Mouse (Mus musculus): ENCODE results near the gene Cnn2.

Gene Cnn2

GRCm38 (mm10) chr10:79989870-79990269, 1.5 kb downstream of the Cnn2 start:
- DNase-seq (ENCODE audit: low spot score): no peak

DNA sequence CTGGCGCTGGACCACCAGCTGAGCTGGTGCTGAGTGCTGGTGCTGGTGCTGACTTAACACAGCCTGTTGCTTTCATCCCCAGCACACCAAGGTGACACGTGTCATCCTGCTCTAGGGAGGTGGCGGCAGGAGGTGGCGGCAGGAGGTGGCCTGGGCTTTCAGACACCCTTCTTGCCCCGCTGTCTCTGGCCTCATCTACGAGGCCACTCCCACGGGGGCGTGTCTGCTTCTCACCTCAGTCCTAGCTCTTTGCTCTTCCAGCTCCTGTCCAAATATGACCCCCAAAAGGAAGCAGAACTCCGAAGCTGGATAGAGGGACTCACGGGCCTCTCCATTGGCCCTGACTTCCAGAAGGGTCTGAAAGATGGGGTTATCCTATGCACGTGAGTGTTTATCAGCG, 2.7 kb downstream of the Cnn2 start:
- DNase-seq (ENCODE audit: low spot score): no peak

GRCm38 (mm10) chr10:79991548-79991947, 3.2 kb downstream of the Cnn2 start:
- no peak for DNase-seq (ENCODE audit: low spot score)

DNA sequence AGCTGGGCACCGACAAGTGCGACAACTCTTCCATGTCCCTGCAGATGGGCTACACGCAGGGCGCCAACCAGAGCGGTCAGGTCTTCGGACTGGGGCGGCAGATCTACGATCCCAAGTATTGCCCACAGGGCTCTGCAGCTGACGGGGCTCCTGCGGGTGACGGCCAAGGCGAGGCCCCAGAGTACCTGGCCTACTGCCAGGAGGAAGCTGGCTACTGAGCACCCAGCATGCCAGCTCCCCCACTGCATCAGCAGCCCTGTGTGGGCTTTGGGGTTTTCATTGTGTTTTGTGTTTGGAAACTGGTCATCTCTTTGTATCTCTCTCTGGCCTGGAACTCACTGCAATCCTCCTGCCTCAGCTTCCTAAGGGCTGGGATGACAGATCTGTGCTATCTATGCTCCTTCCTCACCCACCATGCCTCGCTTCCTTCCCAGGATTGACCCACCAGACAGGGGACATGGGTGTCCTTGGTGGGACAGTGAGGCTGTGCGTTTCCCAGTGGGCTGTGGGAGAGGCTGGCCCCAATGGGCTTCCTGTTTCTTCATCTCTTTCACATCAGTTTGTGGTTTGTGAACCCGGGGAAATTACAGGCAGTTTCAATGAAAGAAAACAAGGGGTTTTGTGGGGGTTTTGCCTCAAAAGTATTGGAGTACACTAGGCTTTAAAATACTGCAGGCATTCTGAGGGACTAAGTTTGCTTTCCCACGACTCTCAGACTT, 6.2 kb downstream of the Cnn2 start:
- peak; percentile 65 for DNase-seq (ENCODE audit: low spot score)

- DNase-seq (ENCODE audit: low spot score): no peak
Observed at GRCm38 (mm10) chr10:79995636-79996035, 7.3 kb downstream of the Cnn2 start.

DNA sequence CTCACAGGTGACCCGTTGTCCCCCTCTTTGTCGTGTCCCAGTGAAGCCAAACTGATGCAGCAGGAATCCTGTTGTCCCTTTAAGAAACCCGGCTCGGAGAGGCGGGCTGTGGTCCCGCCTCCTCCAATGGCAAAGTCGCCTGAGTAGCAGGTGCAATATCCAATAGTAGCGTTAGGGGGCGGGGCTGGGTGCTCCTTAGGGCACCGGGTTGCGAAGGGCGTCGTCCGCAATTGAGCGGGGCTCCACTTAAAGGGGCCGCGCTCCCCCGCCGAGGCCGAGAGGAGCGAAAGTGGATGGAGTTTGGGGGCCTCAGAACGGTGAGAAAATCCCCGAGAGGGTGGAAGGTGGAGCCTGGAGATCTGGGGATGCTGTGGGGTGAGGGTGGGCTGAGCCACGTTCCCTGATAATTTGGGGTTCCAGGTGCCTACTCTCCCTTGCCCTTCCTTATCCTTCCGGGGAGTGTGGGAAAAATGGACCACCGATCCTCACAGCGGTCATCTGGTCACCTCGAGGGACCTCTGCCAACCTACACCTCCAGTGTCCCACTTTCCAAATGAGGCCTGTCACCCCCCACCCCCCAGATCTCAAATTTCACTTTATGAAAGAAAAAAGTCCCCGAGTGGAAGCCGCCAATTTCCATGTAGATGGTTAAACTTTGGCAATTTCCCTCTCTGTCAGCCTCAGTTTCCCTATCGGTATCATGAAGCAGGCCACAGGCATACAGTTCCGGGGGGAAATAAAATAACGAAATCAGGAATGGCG, 8.1 kb downstream of the Cnn2 start, which contains the start of gene Abca7:
Abca7 (plus strand) TSS at position 223 of the 762 bp plus-strand sequence.
- peak; percentile 98 for DNase-seq (ENCODE audit: low spot score)

- DNase-seq (ENCODE audit: low spot score): peak; percentile 93
Observed at GRCm38 (mm10) chr10:79997034-79997760, 8.8 kb downstream of the Cnn2 start.

DNA sequence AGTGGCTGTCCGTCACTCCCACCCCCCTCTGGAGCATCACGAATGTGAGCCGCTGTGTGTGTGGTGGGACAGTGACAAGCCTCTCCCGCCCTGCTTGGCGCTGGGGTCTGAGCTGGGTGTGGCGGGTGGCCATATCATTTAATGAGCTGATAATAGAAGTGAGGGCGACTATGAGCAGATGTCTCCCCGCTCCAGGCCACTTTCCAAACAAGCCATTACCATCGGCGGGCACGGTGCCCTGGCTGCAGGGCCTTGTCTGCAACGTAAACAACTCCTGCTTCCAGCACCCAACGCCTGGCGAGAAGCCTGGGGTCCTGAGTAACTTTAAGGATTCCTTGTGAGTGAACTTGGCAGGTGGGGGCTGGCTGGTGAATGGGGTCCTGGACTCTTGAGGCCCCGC, 9.4 kb downstream of the Cnn2 start:
- DNase-seq (ENCODE audit: low spot score): peak; percentile 86

DNA sequence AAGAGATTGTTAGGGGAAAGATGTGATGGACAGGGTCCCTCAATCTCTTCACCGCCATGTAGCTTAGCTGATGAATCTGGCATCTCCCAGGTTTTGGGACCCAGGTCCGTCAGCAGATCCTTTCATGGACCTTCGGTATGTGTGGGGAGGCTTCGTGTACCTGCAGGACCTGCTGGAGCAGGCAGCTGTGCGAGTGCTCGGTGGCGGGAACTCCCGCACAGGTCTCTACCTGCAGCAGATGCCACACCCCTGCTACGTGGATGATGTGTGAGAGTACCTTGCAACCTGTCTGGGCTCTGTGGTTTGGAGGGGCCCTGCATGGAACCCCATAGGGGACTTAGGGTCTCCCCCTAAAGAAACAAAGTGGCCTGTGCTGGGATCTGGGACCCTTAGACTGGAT, 13.6 kb downstream of the Cnn2 start:
- DNase-seq (ENCODE audit: low spot score): no peak

DNA sequence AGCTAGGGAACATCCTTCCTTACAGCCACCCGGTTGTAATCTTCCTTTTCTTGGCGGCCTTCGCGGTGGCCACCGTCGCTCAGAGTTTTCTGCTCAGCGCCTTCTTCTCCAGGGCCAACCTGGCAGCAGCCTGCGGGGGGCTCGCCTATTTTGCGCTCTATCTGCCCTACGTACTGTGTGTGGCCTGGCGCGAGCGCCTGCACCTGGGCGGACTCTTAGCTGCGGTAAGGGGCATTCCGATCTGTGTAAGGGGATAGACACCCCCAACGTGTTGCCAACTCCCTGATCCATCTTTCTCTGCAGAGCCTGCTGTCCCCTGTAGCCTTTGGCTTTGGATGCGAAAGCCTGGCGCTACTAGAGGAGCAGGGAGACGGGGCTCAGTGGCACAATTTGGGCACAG, 14.4 kb downstream of the Cnn2 start:
- no peak for DNase-seq (ENCODE audit: low spot score)

DNA sequence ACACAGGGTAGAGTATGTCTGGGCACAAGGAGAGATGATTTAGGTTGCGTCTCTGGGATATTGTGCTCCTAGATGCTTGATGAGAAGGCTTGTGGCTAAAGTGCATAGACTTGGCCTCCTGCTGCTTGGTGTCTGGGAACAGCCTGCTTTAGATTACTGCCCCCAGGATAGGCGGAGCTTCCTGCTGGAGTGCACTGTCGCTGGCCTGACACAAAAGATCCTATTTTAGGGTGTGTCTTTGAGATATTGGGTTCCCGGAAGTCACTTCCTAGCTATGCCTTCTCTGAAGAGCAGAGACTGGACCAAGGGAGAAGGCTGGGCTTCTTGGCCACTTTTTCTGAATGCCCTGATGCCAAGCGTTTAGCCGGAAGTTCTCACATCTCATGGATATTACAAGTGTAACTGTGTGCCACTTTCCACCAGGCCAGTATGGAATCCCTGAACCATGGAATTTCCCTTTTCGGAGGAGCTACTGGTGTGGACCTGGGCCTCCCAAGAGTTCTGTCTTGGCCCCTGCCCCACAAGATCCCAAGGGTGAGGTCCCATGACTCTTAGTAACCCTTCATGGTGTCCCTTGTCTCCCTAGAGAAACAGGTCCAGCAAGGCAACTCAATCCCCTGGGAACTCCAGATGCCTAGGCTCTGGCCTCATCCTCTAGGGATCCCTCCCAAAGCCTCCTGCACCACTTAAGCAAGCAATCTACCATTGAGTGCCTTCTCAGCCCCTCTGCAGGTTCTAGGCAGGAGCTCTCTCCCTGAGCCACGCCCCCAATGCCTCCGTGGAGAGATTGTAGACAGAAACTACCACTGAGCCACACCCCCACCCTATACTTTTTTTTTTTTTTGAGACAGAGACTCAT, 15.2 kb downstream of the Cnn2 start:
- peak; percentile 66 for DNase-seq (ENCODE audit: low spot score)

DNA sequence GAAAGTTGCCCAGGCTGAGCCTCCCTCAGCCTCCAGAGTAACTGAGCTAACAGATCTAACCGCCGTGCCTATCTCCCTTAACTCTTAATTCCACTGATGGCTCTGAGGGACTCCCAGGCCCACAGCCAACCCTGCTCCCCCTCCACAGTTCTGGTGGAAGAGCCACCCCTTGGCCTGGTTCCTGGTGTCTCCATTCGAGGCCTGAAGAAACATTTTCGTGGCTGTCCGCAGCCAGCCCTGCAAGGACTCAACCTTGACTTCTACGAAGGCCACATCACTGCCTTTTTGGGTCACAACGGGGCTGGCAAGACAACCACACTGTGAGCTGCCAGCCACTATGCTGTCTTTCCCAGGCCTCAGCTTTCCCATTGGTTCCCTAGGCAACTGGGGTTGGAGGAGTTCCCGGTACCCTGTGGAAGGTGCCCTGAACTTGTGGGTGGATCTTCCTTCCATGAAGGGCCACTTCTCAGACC, 15.9 kb downstream of the Cnn2 start:
- DNase-seq (ENCODE audit: low spot score): no peak

- DNase-seq (ENCODE audit: low spot score): no peak
Observed at GRCm38 (mm10) chr10:80011740-80012139, 23.4 kb downstream of the Cnn2 start.

GRCm38 (mm10) chr10:80013609-80014008, 25.2 kb downstream of the Cnn2 start:
- DNase-seq (ENCODE audit: low spot score): no peak

- peak; percentile 70 for DNase-seq (ENCODE audit: low spot score)
Observed at GRCm38 (mm10) chr10:80014484-80015290, 26.3 kb downstream of the Cnn2 start.

DNA sequence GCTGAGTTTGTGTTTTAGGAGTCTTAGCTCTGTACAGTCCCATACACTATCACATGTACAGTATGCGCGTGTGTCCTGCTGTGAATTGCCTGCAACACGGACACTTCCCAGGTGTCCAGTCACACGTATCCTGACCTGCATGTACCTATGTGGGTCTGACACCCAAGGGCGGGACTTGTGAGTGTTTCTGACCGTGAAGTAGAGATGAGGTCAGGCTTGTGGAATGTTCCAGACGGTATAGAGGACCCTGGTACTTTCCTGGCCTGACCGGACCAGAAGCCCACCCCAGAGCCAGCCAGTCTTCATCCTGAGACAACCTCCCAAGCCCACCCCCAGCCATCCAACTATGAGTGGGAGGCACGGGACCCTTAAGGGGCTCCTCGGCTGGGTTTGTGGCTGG, 27.2 kb downstream of the Cnn2 start:
- no peak for DNase-seq (ENCODE audit: low spot score)

GRCm38 (mm10) chr10:80016511-80016910, 28.1 kb downstream of the Cnn2 start, which contains the start of gene Arhgap45:
Gene Arhgap45, plus strand, starts transcription at chr10:80016653.
- DNase-seq (ENCODE audit: low spot score): no peak

GRCm38 (mm10) chr10:80016931-80017330, 28.5 kb downstream of the Cnn2 start:
- no peak for DNase-seq (ENCODE audit: low spot score)

- DNase-seq (ENCODE audit: low spot score): no peak
Observed at GRCm38 (mm10) chr10:80017361-80017760, 29.0 kb downstream of the Cnn2 start.

GRCm38 (mm10) chr10:80017771-80018170, 29.4 kb downstream of the Cnn2 start:
- DNase-seq (ENCODE audit: low spot score): no peak

Data from MN1 (cell line).